Mouse (Mus musculus): ENCODE measurements around the gene Napepld. TPM values are rescaled to one million over a fixed set of nuclear protein-coding genes. Genes with fewer than 3 reads are reported as not detected.

Gene Napepld
- polyA plus RNA-seq, 1 experiment = not detected

DNA sequence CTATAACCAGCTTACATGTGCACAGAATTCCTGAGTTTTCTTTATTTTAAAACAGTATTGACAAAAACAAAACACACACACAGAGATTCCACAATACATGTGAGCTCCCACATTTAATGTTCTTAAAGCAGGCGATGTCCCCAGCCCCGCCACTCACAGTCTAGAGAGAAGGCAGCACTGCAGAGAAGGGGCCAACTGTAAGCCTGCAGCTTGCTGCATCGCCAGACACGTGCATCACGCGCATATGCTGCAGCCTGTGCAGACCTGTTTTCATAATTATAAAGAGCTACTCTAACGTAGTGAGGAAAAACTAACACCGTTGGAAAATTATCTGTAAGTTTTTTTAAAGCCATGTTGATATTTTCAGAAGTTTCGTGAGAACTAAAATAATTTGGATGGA, 27.5 kb downstream of the Napepld start:
- TF ChIP-seq POLR2A (IDR thresholded peaks at IDR 0.05; ENCODE audit: borderline replicate concordance, control insufficient read depth, low read depth, low read length) (no peak), CTCF (IDR thresholded peaks at IDR 0.05; ENCODE audit: control insufficient read depth, insufficient read depth, low read length) (no peak)
- H3K27ac ChIP-seq (ENCODE audit: control insufficient read depth, insufficient read depth, low read depth, low read length, poor library complexity) = no peak overlapping the region
- WGBS = 88% methylated on average over 9 of the region's 9 CpGs
- H3K4me3 ChIP-seq (replicated peaks; ENCODE audit: control insufficient read depth, low read depth, low read length) = no peak overlapping the region
- no peaks in the 10 kb centered on the region for H3K4me1 ChIP-seq (ENCODE audit: control insufficient read depth, insufficient read depth, low read length)

DNA sequence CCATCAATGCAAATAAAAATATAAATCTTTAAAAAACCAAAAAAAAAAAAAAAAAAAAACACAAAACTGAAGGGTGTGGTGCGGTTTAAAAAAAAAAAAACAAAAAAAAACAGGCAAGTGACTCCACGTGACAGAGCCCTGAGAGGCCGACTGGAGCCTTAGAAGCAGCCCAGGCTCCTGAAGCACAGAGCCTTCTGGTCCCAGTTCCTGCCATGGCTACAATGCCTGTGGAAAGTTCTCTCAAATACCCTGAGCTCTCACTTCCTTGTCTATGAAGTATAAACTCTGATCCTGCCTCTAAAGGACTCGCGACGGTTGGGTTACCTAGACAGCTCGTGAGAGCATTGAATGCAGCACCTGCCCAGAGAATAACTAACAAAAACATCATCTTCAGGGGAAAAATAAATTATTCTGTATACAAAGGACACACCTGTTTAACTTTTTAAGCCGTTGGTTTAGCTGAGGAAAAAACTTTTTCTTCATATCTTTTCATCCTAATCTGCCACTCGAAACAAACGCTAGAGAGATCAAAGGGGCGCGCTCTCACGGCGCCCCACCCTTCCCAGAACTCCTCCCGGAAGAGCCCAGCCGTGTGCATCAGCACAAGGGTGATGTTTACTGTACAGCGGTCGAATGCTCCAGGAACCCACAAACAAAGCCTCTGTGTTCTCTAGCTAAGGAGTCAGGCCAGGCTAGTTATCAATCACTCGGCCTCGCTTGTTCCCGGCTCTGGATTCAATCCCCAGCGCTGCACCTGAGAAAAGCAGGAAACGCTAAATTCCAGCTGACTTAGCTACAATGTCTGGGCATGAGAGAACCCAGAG, 28.2 kb downstream of the Napepld start:
- Histone ChIP-seq H3K4me3 (replicated peaks; ENCODE audit: control insufficient read depth, low read depth, low read length) (no peak overlapping the region), H3K4me1 (ENCODE audit: control insufficient read depth, insufficient read depth, low read length) (no peaks in the 10 kb centered on the region), H3K27ac (ENCODE audit: control insufficient read depth, insufficient read depth, low read depth, low read length, poor library complexity) (no peak overlapping the region)
- 38% methylated on average over 23 of the region's 23 CpGs for WGBS
- TF ChIP-seq POLR2A (IDR thresholded peaks at IDR 0.05; ENCODE audit: borderline replicate concordance, control insufficient read depth, low read depth, low read length) = no peak
- no peak for TF ChIP-seq CTCF (IDR thresholded peaks at IDR 0.05; ENCODE audit: control insufficient read depth, insufficient read depth, low read length)

DNA sequence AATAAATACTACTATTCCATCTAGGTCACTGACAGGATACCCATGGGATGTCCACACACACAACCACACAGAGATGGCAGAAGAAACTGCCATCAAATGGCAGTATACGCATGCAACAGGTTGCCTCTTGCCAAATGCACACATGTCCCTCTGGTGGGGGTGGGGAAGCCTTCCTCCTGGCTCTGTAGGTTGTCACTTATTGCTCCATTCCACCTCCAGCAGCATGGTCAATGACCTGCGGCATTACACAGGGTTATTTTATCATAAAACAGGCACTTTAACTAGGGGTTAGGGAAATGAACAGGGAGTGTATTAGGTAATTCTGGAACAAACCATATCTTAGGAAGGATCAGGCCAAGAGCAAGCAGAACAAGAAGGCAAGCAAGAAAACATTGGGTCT, 31.9 kb downstream of the Napepld start:
- WGBS = 63% methylated on average over 2 of the region's 2 CpGs
- Histone ChIP-seq H3K4me1 (ENCODE audit: control insufficient read depth, insufficient read depth, low read length) (no peaks in the 10 kb centered on the region), H3K4me3 (replicated peaks; ENCODE audit: control insufficient read depth, low read depth, low read length) (no peak overlapping the region), H3K27ac (ENCODE audit: control insufficient read depth, insufficient read depth, low read depth, low read length, poor library complexity) (no peak overlapping the region)
- TF ChIP-seq POLR2A (IDR thresholded peaks at IDR 0.05; ENCODE audit: borderline replicate concordance, control insufficient read depth, low read depth, low read length) = no peak
- no peak for TF ChIP-seq CTCF (IDR thresholded peaks at IDR 0.05; ENCODE audit: control insufficient read depth, insufficient read depth, low read length)

DNA sequence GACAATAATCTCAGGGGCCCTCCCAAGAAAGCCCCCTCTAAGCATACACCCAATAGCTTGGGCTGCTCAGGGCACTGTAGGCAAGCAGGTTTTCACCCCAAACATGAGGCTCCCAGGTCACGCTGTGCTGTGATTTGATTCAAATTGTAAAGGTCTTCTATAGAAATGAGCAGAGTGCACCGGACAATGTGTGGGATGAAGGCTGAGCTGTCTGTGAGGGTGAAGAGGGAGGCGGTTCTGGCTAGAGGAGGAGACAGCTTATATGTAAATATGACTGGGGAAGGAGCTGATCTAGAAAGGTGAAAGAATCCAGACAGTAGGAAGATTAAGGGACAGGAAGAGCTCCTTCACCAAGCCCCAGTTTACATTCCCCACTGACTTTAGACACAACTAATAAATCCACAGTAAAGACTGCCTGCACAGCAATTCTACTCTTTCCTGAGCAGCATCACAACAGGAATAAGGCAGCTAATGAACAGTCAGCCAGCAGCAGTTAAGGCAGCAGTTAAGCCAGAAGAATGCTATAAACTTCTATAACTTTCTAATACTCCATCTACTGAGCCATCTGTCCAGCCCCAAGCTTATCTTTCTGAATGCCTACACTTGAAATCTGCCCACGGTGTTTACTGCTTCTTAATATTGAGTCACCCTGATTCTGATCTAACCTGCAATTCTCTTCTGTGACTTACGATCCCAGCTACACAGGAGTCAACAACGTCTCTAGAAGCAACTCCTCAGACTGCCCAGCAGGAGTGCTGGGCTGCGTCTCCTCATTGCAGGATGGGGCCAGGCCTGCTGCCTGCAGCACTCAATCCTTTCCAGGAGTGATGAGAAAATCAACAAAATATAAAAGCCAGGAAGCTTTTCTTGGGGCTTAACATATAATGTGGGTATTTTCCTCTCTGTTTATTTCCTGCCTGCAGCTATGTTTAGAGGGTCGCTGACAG, 33.7 kb downstream of the Napepld start:
- WGBS = 79% methylated on average over 8 of the region's 8 CpGs
- Histone ChIP-seq H3K4me1 (ENCODE audit: control insufficient read depth, insufficient read depth, low read length) (no peaks in the 10 kb centered on the region), H3K27ac (ENCODE audit: control insufficient read depth, insufficient read depth, low read depth, low read length, poor library complexity) (no peak overlapping the region), H3K4me3 (replicated peaks; ENCODE audit: control insufficient read depth, low read depth, low read length) (no peak overlapping the region)
- TF ChIP-seq CTCF (IDR thresholded peaks at IDR 0.05; ENCODE audit: control insufficient read depth, insufficient read depth, low read length) = no peak
- no peak for TF ChIP-seq POLR2A (IDR thresholded peaks at IDR 0.05; ENCODE audit: borderline replicate concordance, control insufficient read depth, low read depth, low read length)

DNA sequence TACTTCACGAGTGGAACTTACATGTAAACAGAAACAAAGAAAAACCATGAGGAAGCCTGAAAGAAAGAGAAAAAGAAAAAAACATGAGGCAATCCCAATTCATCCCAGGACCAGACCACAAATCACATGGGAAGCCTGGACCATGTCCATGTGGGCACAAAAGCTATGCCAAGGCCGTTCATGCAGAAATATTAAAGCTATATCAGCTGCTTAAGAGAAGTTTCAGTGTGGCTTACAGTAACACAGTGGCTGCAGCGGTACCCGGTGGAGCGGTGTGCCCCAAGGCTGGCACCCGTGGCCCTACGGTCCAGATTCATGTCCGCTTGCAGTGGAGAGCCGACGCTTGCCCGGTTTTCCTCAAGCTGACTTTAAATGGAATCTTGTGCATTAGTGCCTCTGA, 38.1 kb downstream of the Napepld start:
- Histone ChIP-seq H3K27ac (ENCODE audit: control insufficient read depth, insufficient read depth, low read depth, low read length, poor library complexity) (no peak overlapping the region), H3K4me1 (ENCODE audit: control insufficient read depth, insufficient read depth, low read length) (no peaks in the 10 kb centered on the region), H3K4me3 (replicated peaks; ENCODE audit: control insufficient read depth, low read depth, low read length) (no peak overlapping the region)
- no peak for TF ChIP-seq CTCF (IDR thresholded peaks at IDR 0.05; ENCODE audit: control insufficient read depth, insufficient read depth, low read length)
- no peak for TF ChIP-seq POLR2A (IDR thresholded peaks at IDR 0.05; ENCODE audit: borderline replicate concordance, control insufficient read depth, low read depth, low read length)
- WGBS = 91% methylated on average over 11 of the region's 11 CpGs

DNA sequence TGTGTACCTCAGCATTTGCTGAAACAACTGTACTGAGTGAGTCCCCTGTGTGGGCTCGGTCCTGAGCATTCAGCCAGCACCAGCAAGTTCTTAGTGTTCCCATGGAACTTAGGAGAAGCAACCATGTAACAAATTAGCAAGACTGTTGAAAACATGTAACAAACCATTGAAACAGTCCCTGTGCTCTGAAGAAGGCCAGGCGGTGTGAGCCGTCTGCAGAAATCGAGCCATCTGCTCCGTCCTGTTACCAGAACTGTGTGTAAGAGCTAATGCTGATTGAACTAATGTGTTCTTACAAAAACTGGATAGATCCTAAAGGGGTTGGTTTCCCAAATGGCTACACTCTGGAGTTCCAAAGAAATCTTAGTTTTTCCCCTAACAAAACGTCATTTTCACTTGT, 40.3 kb downstream of the Napepld start:
- H3K4me1 ChIP-seq (ENCODE audit: control insufficient read depth, insufficient read depth, low read length) = no peaks in the 10 kb centered on the region
- no peak overlapping the region for H3K27ac ChIP-seq (ENCODE audit: control insufficient read depth, insufficient read depth, low read depth, low read length, poor library complexity)
- H3K4me3 ChIP-seq (replicated peaks; ENCODE audit: control insufficient read depth, low read depth, low read length) = no peak overlapping the region
- WGBS = 85% methylated on average over 6 of the region's 6 CpGs
- no peak for TF ChIP-seq POLR2A (IDR thresholded peaks at IDR 0.05; ENCODE audit: borderline replicate concordance, control insufficient read depth, low read depth, low read length)
- TF ChIP-seq CTCF (IDR thresholded peaks at IDR 0.05; ENCODE audit: control insufficient read depth, insufficient read depth, low read length) = no peak

DNA sequence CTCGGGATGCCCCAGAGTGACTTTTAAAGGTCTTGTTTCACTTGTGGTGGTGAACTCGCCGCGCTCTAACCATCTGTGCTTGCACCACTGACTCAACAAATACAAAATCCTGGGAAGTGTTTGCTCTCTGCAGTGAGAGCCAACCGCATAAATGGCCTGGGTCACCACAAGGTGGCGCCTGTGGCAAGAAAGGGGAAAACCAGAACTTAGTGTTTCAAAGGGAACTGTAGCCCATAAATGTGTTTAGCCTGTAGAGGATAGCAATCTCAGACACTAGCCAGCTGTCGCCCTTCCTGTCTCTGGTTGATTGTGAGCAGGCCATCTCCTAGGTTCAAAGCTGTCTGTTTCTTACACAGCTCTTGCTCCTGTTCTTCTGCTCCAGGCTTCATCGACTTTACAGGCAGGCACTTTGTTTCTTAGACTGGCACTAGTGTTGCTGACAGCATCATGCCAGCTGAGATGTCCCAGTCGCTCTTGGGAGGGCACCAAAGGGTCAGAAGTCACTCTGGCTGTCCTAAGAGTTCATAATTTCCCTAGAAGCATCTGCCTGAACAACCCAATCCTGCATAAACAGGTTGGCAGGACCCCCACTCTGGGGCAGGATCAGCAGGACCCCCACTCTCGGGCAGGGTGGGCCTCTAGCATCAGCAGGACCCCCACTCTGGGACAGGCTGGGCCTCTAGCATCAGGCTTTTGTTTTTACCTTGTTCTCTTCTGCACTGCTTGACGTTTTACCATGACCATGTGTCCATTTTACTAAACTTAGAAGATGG, 42.4 kb downstream of the Napepld start:
- TF ChIP-seq CTCF (IDR thresholded peaks at IDR 0.05; ENCODE audit: control insufficient read depth, insufficient read depth, low read length) (peak; percentile 76), POLR2A (IDR thresholded peaks at IDR 0.05; ENCODE audit: borderline replicate concordance, control insufficient read depth, low read depth, low read length) (no peak)
- no peak overlapping the region for H3K27ac ChIP-seq (ENCODE audit: control insufficient read depth, insufficient read depth, low read depth, low read length, poor library complexity)
- no peaks in the 10 kb centered on the region for H3K4me1 ChIP-seq (ENCODE audit: control insufficient read depth, insufficient read depth, low read length)
- no peak overlapping the region for H3K4me3 ChIP-seq (replicated peaks; ENCODE audit: control insufficient read depth, low read depth, low read length)
- 42% methylated on average over 11 of the region's 11 CpGs for WGBS
